Mouse (Mus musculus) midbrain, embryonic 14.5 days (tissue): ENCODE results near the gene Top2a. TPM values are rescaled to one million over a fixed set of nuclear protein-coding genes. Genes with fewer than 3 reads are reported as not detected.

ENCODE experiments used
- ATAC-seq: fragments of 200-750 bp; cut with Nextera tagmentation; 2 replicates; pipeline ENCODE4 v1.8.0; 2017; ENCODE audit warnings: moderate number of reproducible peaks, moderate library complexity; ENCODE audit not compliant: low FRiP score, low TSS enrichment
- DNase-seq: peaks from one replicate; pipeline ENCODE4 v3.0.0-alpha.2; 2015
- H3K27ac ChIP-seq: fragments of 300-500 bp; sonication (generic); replicated peaks from 2 replicates; pipeline ENCODE4 v1.5.1; 2014; ENCODE audit warnings: mild to moderate bottlenecking, low read depth, low read length, moderate library complexity
- H3K27me3 ChIP-seq: fragments of 300-500 bp; sonication (generic); 2 replicates; pipeline ENCODE4 v1.6.1; 2014; ENCODE audit warnings: low read length, control low read depth, mixed read lengths; ENCODE audit not compliant: control insufficient read depth, insufficient read depth
- H3K36me3 ChIP-seq: fragments of 300-500 bp; sonication (generic); 2 replicates; pipeline ENCODE4 v1.6.1; 2014; ENCODE audit warnings: low read length, control low read depth; ENCODE audit not compliant: control insufficient read depth, insufficient read depth
- H3K4me1 ChIP-seq: fragments of 300-500 bp; sonication (generic); 2 replicates; pipeline ENCODE4 v1.6.1; 2014; ENCODE audit warnings: mild to moderate bottlenecking, antibody characterized with exemption, low read length, control low read depth; ENCODE audit not compliant: control insufficient read depth, insufficient read depth
- H3K4me2 ChIP-seq: fragments of 300-500 bp; sonication (generic); 2 replicates; pipeline ENCODE4 v1.6.1; 2014; ENCODE audit warnings: mild to moderate bottlenecking, low read length, moderate library complexity
- H3K4me3 ChIP-seq: fragments of 300-500 bp; sonication (generic); replicated peaks from 2 replicates; pipeline ENCODE4 v1.5.1; 2014; ENCODE audit warnings: low read depth, low read length
- H3K9ac ChIP-seq: fragments of 300-500 bp; sonication (generic); replicated peaks from 2 replicates; pipeline ENCODE4 v1.6.1; 2014; ENCODE audit warnings: mild to moderate bottlenecking, low read length, moderate library complexity
- H3K9me3 ChIP-seq: fragments of 300-500 bp; sonication (generic); 2 replicates; pipeline ENCODE4 v1.6.1; 2016; ENCODE audit warnings: low read length, control low read depth, mixed read lengths; ENCODE audit not compliant: control insufficient read depth
- WGBS: fragments of 180-500 bp; shearing (Covaris S2); extraction: QIAGEN DNeasy Blood & Tissue Kit; methylation state at CpG from one replicate; pipeline ENCODE4 v1.1.7; 2014; 5-methylcytosine and 5-hydroxymethylcytosine counted together
- polyA plus RNA-seq: library from polyadenylated mRNA; unstranded; fragments of >200 nt; fragmentation: Nextera tagmentation; extraction: Ambion mirVana; gene quantifications from 2 replicates; pipeline ENCODE4 v1.2.1, GENCODE M21; 2014

Gene Top2a
- polyA plus RNA-seq, 1 experiment from 2014 or later = 67.9 TPM

DNA sequence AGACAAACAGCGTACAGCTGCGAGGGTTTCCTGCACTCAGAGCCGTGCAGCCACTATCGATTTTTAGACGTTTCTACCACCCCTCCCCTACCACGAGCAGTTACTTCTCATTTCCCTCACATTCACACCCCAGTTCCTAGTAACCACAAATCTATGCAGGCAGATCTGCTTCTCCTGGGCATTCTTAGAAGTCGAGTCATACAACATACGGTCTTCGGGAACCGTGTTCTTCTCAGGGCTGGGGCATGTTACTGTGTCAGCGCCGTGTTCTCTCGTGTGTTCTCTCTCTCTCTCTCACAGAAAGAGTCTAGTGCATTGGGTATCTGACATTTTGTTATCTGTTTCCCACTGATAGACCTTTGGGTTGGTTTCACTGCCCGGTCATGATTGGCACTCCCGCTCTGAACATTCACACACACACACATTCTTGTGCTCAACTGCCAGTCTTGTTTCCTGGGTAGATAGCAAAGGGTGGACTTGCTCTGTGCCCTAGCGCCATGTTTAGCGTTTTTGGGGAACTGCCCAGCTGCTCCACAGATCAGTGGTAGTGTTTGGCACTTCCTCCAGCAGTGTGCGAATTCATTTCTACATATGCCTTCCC, 75.9 kb downstream of the Top2a start:
- peaks cover 7% of the 10 kb centered on the region; the same call in 1 of the 2 replicates for H3K4me1 ChIP-seq
- ATAC-seq (no peak), DNase-seq (no peak)
- H3K4me3 ChIP-seq = no peak overlapping the region
- H3K36me3 ChIP-seq = no peaks in the 10 kb centered on the region
- no peaks in the 10 kb centered on the region for H3K27me3 ChIP-seq
- H3K4me2 ChIP-seq = no peak overlapping the region
- no peak overlapping the region for H3K9ac ChIP-seq
- no peaks in the 10 kb centered on the region for H3K9me3 ChIP-seq
- H3K27ac ChIP-seq = no peak overlapping the region
- 91% methylated on average over 18 of the region's 18 CpGs for WGBS

DNA sequence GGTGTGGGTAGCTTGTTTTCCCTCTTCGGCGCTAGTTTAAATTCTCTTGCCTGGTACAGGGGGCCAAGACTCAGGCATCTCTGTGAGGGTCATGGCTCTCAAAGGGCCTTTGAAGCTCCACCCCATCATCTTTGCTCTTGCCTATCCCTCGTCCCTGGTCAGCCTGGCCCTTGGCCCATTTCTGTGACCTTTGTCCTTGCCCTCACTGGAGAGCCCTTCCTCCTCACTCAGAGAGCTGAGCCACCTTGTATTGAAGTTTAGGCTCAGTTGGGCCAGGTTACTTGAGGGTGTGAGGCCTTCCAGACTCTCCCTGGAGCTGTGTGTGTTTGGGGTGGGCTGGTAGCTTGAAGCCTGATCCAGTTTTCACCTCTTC, 78.4 kb downstream of the Top2a start:
- ATAC-seq (no peak), DNase-seq (no peak)
- H3K4me2 ChIP-seq = no peak overlapping the region
- no peak overlapping the region for H3K9ac ChIP-seq
- peaks cover 17% of the 10 kb centered on the region for H3K4me1 ChIP-seq
- 58% methylated on average over 3 of the region's 3 CpGs for WGBS
- no peak overlapping the region for H3K4me3 ChIP-seq
- H3K27ac ChIP-seq = no peak overlapping the region
- no peaks in the 10 kb centered on the region for H3K36me3 ChIP-seq
- H3K27me3 ChIP-seq = no peaks in the 10 kb centered on the region
- no peaks in the 10 kb centered on the region for H3K9me3 ChIP-seq

DNA sequence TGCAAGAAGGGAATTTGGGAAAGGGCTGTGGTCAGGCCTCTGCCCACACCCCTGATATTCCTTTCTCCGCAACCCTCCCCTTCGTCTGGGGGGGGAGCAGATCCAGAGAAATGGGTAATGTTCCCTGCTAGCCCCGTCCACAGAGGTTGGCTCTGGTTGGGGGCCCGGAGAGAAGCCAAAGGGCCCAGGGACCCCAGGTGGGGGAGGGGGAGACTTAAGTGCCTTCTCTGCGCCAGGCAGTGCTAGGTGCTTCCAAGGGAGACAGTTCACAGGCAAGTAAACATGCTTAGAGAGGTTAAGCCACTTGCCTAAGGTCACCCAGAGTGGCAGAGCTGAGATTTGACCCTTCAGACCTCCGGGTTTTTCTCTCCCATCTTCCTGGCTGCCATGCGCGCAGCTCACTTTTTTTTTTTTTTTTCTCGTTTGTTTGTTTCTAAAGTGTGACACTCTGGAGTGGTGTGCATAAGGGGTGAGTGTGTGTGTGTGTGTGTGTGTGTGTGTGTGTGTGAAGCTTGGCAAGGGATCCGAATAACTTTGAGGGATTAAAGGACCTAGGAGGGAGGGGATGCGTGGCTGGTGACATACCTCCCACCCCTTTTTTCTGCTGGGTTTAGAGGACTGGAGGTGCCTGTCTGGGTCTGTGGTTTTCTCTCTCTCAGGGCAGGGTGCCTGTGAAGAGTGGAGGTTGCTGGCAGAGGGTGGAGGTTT, 78.9 kb downstream of the Top2a start:
- H3K4me2 ChIP-seq = no peak overlapping the region

DNA sequence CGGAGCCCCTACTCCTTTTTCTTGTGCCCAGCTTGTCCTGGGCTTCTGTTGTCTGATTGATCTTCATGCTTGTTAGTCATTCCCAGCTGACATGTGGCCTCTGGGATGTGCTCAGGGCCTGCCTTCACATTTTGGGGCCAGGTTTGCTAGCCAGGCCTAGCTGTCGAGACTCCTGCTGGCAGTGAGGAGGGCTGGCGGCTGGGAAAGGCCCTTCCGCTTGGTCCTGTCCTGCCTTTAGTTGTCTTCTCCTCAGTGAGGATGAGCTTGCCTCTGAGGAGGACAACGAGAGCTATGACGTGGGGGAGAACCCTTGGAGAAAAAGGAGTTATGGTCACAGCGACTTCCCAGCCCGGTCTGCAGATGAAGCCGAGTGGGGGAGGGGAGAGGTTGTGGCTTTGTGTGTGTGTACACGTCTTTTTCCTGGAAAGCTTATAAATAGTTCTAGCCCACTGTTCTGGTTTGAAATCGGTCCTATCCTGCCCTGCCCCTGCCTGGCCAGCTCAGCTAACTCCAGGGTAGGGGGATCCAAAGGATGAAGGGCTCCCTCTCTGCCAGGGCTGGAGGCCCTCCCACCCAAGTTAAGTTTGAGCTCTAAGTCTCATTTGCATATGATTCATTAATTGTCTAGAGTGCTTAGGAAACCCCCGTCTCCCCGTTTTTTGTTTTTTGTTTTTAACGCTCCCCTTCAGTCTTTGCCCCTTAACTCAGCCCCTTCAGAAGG, 80.1 kb downstream of the Top2a start:
- 32% methylated on average over 14 of the region's 14 CpGs for WGBS
- Histone ChIP-seq H3K9ac (no peak overlapping the region), H3K36me3 (no peaks in the 10 kb centered on the region), H3K27ac (0 out of 2 replicates have a peak overlapping the region, but pooled peaks have one; percentile 52), H3K4me3 (no peak overlapping the region), H3K4me1 (peaks cover 20% of the 10 kb centered on the region), H3K9me3 (no peaks in the 10 kb centered on the region), H3K4me2 (no peak overlapping the region), H3K27me3 (no peaks in the 10 kb centered on the region)
- ATAC-seq (no peak), DNase-seq (no peak)

More for the DNA sequence above, 78.9 kb downstream of the Top2a start:
- Histone ChIP-seq H3K9me3 (no peaks in the 10 kb centered on the region), H3K4me1 (peaks cover 20% of the 10 kb centered on the region), H3K27ac (0 out of 2 replicates have a peak overlapping the region, but pooled peaks have one; percentile 9), H3K36me3 (no peaks in the 10 kb centered on the region), H3K4me3 (no peak overlapping the region), H3K27me3 (no peaks in the 10 kb centered on the region), H3K9ac (no peak overlapping the region)
- ATAC-seq = no peak
- no peak for DNase-seq
- WGBS = 30% methylated on average over 10 of the region's 11 CpGs

Other genes starting within 250 kb of the Top2a start
- 3.0 TPM in 2 replicates for gene Nr1d1, start 248.9 kb downstream of the Top2a start, polyA plus RNA-seq
- 25.0 and 35.9 TPM in 2 replicates for gene Msl1, start 228.7 kb downstream of the Top2a start, polyA plus RNA-seq
- 46.6 and 57.3 TPM in 2 replicates for gene Casc3, start 219.3 kb downstream of the Top2a start, polyA plus RNA-seq
- 8.8 and 9.6 TPM in 2 replicates for gene Rapgefl1, start 187.4 kb downstream of the Top2a start, polyA plus RNA-seq
- 5.4 and 6.1 TPM in 2 replicates for gene Wipf2, start 160.6 kb downstream of the Top2a start, polyA plus RNA-seq
- gene Cdc6, start 116.4 kb downstream of the Top2a start, polyA plus RNA-seq = 2.5 and 5.6 TPM in 2 replicates
- gene Rara, start 96.4 kb downstream of the Top2a start, polyA plus RNA-seq = 8.8 and 11.0 TPM in 2 replicates
- 0.70 and 2.0 TPM in 2 replicates for gene Gjd3, start 41.2 kb downstream of the Top2a start, polyA plus RNA-seq
- 55.0 and 111 TPM in 2 replicates for gene Igfbp4, start 17.1 kb upstream of the Top2a start, polyA plus RNA-seq
- gene Tns4, start 65.1 kb upstream of the Top2a start, polyA plus RNA-seq = 0.22 TPM in 1 of 2 replicates, not detected in the other
- gene Ccr7, start 130.9 kb upstream of the Top2a start, polyA plus RNA-seq = 0.45 TPM in 1 of 2 replicates, not detected in the other
- 173 and 222 TPM in 2 replicates for gene Smarce1, start 206.8 kb upstream of the Top2a start, polyA plus RNA-seq
- gene Krt222, start 219.9 kb upstream of the Top2a start, polyA plus RNA-seq = 4.1 and 6.9 TPM in 2 replicates